Mouse (Mus musculus): Measurements from ENCODE around the gene Osbpl11. TPM values are rescaled to one million over a fixed set of nuclear protein-coding genes. Genes with fewer than 3 reads are reported as not detected.
A peak's percentile ranks its signal among the peaks of the same experiment; 100 is the strongest.

The Osbpl11 gene
- polyA plus RNA-seq, 1 experiment from 2014 or later = 21.5 TPM

- Histone ChIP-seq H3K27ac (replicated peaks; ENCODE audit: low read depth, low read length) (no peak overlapping the region), H3K4me1 (ENCODE audit: control insufficient read depth, insufficient read depth, low read length) (no peaks in the 10 kb centered on the region), H3K27me3 (ENCODE audit: control insufficient read depth, insufficient read depth, low read length) (no peaks in the 10 kb centered on the region), H3K36me3 (ENCODE audit: control insufficient read depth, insufficient read depth, low read length) (peaks cover 60% of the 10 kb centered on the region), H3K9ac (replicated peaks; ENCODE audit: low read length) (no peak overlapping the region), H3K4me2 (ENCODE audit: low read length) (no peak overlapping the region), H3K4me3 (replicated peaks; ENCODE audit: low read depth, low read length) (no peak overlapping the region), H3K9me3 (ENCODE audit: control insufficient read depth, low read length) (no peaks in the 10 kb centered on the region)
- WGBS = 75% methylated on average over 12 of the region's 12 CpGs
- ATAC-seq (ENCODE audit: low FRiP score, low TSS enrichment) (no peak), DNase-seq (peak; percentile 9)
Observed at GRCm38 (mm10) chr16:33234128-33234527, 49.3 kb downstream of the Osbpl11 start.

- Histone ChIP-seq H3K36me3 (ENCODE audit: control insufficient read depth, insufficient read depth, low read length) (peaks cover 60% of the 10 kb centered on the region), H3K4me1 (ENCODE audit: control insufficient read depth, insufficient read depth, low read length) (no peaks in the 10 kb centered on the region), H3K27me3 (ENCODE audit: control insufficient read depth, insufficient read depth, low read length) (no peaks in the 10 kb centered on the region), H3K27ac (replicated peaks; ENCODE audit: low read depth, low read length) (no peak overlapping the region), H3K4me3 (replicated peaks; ENCODE audit: low read depth, low read length) (no peak overlapping the region), H3K4me2 (ENCODE audit: low read length) (no peak overlapping the region), H3K9me3 (ENCODE audit: control insufficient read depth, low read length) (no peaks in the 10 kb centered on the region), H3K9ac (replicated peaks; ENCODE audit: low read length) (no peak overlapping the region)
- 92% methylated on average over 6 of the region's 6 CpGs for WGBS
- DNase-seq = no peak
- no peak for ATAC-seq (ENCODE audit: low FRiP score, low TSS enrichment)
Observed at GRCm38 (mm10) chr16:33236151-33236550, 51.3 kb downstream of the Osbpl11 start.

GRCm38 (mm10) chr16:33239305-33239704 lies 54.4 kb downstream of the Osbpl11 start:
- H3K9me3 ChIP-seq (ENCODE audit: control insufficient read depth, low read length) = no peaks in the 10 kb centered on the region
- no peak overlapping the region for H3K4me3 ChIP-seq (replicated peaks; ENCODE audit: low read depth, low read length)
- no peak overlapping the region for H3K27ac ChIP-seq (replicated peaks; ENCODE audit: low read depth, low read length)
- DNase-seq (no peak), ATAC-seq (ENCODE audit: low FRiP score, low TSS enrichment) (no peak)
- WGBS = 93% methylated on average over 2 of the region's 2 CpGs
- no peaks in the 10 kb centered on the region for H3K4me1 ChIP-seq (ENCODE audit: control insufficient read depth, insufficient read depth, low read length)
- no peak overlapping the region for H3K9ac ChIP-seq (replicated peaks; ENCODE audit: low read length)
- peaks cover 83% of the 10 kb centered on the region for H3K36me3 ChIP-seq (ENCODE audit: control insufficient read depth, insufficient read depth, low read length)
- H3K4me2 ChIP-seq (ENCODE audit: low read length) = no peak overlapping the region
- no peaks in the 10 kb centered on the region for H3K27me3 ChIP-seq (ENCODE audit: control insufficient read depth, insufficient read depth, low read length)

- no peaks in the 10 kb centered on the region for H3K9me3 ChIP-seq (ENCODE audit: control insufficient read depth, low read length)
- H3K9ac ChIP-seq (replicated peaks; ENCODE audit: low read length) = no peak overlapping the region
- H3K4me2 ChIP-seq (ENCODE audit: low read length) = no peak overlapping the region
- ATAC-seq (ENCODE audit: low FRiP score, low TSS enrichment) (no peak), DNase-seq (no peak)
- no peaks in the 10 kb centered on the region for H3K27me3 ChIP-seq (ENCODE audit: control insufficient read depth, insufficient read depth, low read length)
- H3K36me3 ChIP-seq (ENCODE audit: control insufficient read depth, insufficient read depth, low read length) = peaks cover 63% of the 10 kb centered on the region
- H3K27ac ChIP-seq (replicated peaks; ENCODE audit: low read depth, low read length) = no peak overlapping the region
- no peak overlapping the region for H3K4me3 ChIP-seq (replicated peaks; ENCODE audit: low read depth, low read length)
- no peaks in the 10 kb centered on the region for H3K4me1 ChIP-seq (ENCODE audit: control insufficient read depth, insufficient read depth, low read length)
- WGBS = 90% methylated on average over 6 of the region's 6 CpGs
Observed at GRCm38 (mm10) chr16:33242046-33242445, 57.2 kb downstream of the Osbpl11 start.

- H3K4me1 ChIP-seq (ENCODE audit: control insufficient read depth, insufficient read depth, low read length) = no peaks in the 10 kb centered on the region
- H3K9ac ChIP-seq (replicated peaks; ENCODE audit: low read length) = no peak overlapping the region
- no peak for ATAC-seq (ENCODE audit: low FRiP score, low TSS enrichment)
- 91% methylated on average over 6 of the region's 6 CpGs for WGBS
- peaks cover 48% of the 10 kb centered on the region for H3K36me3 ChIP-seq (ENCODE audit: control insufficient read depth, insufficient read depth, low read length)
- no peaks in the 10 kb centered on the region for H3K27me3 ChIP-seq (ENCODE audit: control insufficient read depth, insufficient read depth, low read length)
- no peak for DNase-seq
- no peak overlapping the region for H3K4me2 ChIP-seq (ENCODE audit: low read length)
- no peak overlapping the region for H3K27ac ChIP-seq (replicated peaks; ENCODE audit: low read depth, low read length)
- no peaks in the 10 kb centered on the region for H3K9me3 ChIP-seq (ENCODE audit: control insufficient read depth, low read length)
- no peak overlapping the region for H3K4me3 ChIP-seq (replicated peaks; ENCODE audit: low read depth, low read length)
Observed at GRCm38 (mm10) chr16:33244136-33244691, 59.3 kb downstream of the Osbpl11 start.

GRCm38 (mm10) chr16:33244933-33245470 lies 60.1 kb downstream of the Osbpl11 start:
- Histone ChIP-seq H3K27me3 (ENCODE audit: control insufficient read depth, insufficient read depth, low read length) (no peaks in the 10 kb centered on the region), H3K4me1 (ENCODE audit: control insufficient read depth, insufficient read depth, low read length) (no peaks in the 10 kb centered on the region), H3K27ac (replicated peaks; ENCODE audit: low read depth, low read length) (no peak overlapping the region), H3K9ac (replicated peaks; ENCODE audit: low read length) (no peak overlapping the region), H3K36me3 (ENCODE audit: control insufficient read depth, insufficient read depth, low read length) (peaks cover 40% of the 10 kb centered on the region), H3K9me3 (ENCODE audit: control insufficient read depth, low read length) (no peaks in the 10 kb centered on the region), H3K4me2 (ENCODE audit: low read length) (no peak overlapping the region), H3K4me3 (replicated peaks; ENCODE audit: low read depth, low read length) (no peak overlapping the region)
- no peak for ATAC-seq (ENCODE audit: low FRiP score, low TSS enrichment)
- 96% methylated on average over 9 of the region's 9 CpGs for WGBS
- DNase-seq = no peak

GRCm38 (mm10) chr16:33246526-33246925 lies 61.7 kb downstream of the Osbpl11 start:
- H3K9ac ChIP-seq (replicated peaks; ENCODE audit: low read length) = no peak overlapping the region
- no peaks in the 10 kb centered on the region for H3K4me1 ChIP-seq (ENCODE audit: control insufficient read depth, insufficient read depth, low read length)
- no peak overlapping the region for H3K27ac ChIP-seq (replicated peaks; ENCODE audit: low read depth, low read length)
- no peak overlapping the region for H3K4me2 ChIP-seq (ENCODE audit: low read length)
- DNase-seq = no peak
- no peak overlapping the region for H3K4me3 ChIP-seq (replicated peaks; ENCODE audit: low read depth, low read length)
- H3K36me3 ChIP-seq (ENCODE audit: control insufficient read depth, insufficient read depth, low read length) = peaks cover 28% of the 10 kb centered on the region
- no peaks in the 10 kb centered on the region for H3K27me3 ChIP-seq (ENCODE audit: control insufficient read depth, insufficient read depth, low read length)
- WGBS = 82% methylated on average over 5 of the region's 5 CpGs
- no peaks in the 10 kb centered on the region for H3K9me3 ChIP-seq (ENCODE audit: control insufficient read depth, low read length)
- ATAC-seq (ENCODE audit: low FRiP score, low TSS enrichment) = no peak

GRCm38 (mm10) chr16:33247006-33247405 lies 62.1 kb downstream of the Osbpl11 start:
- ATAC-seq (ENCODE audit: low FRiP score, low TSS enrichment) (no peak), DNase-seq (no peak)
- Histone ChIP-seq H3K9ac (replicated peaks; ENCODE audit: low read length) (no peak overlapping the region), H3K4me1 (ENCODE audit: control insufficient read depth, insufficient read depth, low read length) (no peaks in the 10 kb centered on the region), H3K36me3 (ENCODE audit: control insufficient read depth, insufficient read depth, low read length) (peaks cover 23% of the 10 kb centered on the region), H3K27me3 (ENCODE audit: control insufficient read depth, insufficient read depth, low read length) (no peaks in the 10 kb centered on the region), H3K9me3 (ENCODE audit: control insufficient read depth, low read length) (no peaks in the 10 kb centered on the region), H3K4me2 (ENCODE audit: low read length) (no peak overlapping the region), H3K27ac (replicated peaks; ENCODE audit: low read depth, low read length) (no peak overlapping the region), H3K4me3 (replicated peaks; ENCODE audit: low read depth, low read length) (no peak overlapping the region)
- WGBS = 88% methylated on average over 2 of the region's 2 CpGs

GRCm38 (mm10) chr16:33250651-33251120 lies 65.8 kb downstream of the Osbpl11 start:
- H3K4me3 ChIP-seq (replicated peaks; ENCODE audit: low read depth, low read length) = peak overlapping the region; percentile 92
- no peak for ATAC-seq (ENCODE audit: low FRiP score, low TSS enrichment)
- no peaks in the 10 kb centered on the region for H3K36me3 ChIP-seq (ENCODE audit: control insufficient read depth, insufficient read depth, low read length)
- H3K9me3 ChIP-seq (ENCODE audit: control insufficient read depth, low read length) = no peaks in the 10 kb centered on the region
- H3K27me3 ChIP-seq (ENCODE audit: control insufficient read depth, insufficient read depth, low read length) = no peaks in the 10 kb centered on the region
- peak overlapping the region; percentile 91; the same call in 1 of the 2 replicates for H3K9ac ChIP-seq (replicated peaks; ENCODE audit: low read length)
- 25% methylated on average over 9 of the region's 9 CpGs for WGBS
- DNase-seq = peak; percentile 40
- H3K4me1 ChIP-seq (ENCODE audit: control insufficient read depth, insufficient read depth, low read length) = peaks cover 10% of the 10 kb centered on the region; the same call in 1 of the 2 replicates
- H3K27ac ChIP-seq (replicated peaks; ENCODE audit: low read depth, low read length) = no peak overlapping the region
- H3K4me2 ChIP-seq (ENCODE audit: low read length) = peak overlapping the region; percentile 52

Data from midbrain, embryonic 14.5 days (tissue).